Comparison of ENCODE assay signal across 24 mouse cellular contexts in the genomic region with DNA sequence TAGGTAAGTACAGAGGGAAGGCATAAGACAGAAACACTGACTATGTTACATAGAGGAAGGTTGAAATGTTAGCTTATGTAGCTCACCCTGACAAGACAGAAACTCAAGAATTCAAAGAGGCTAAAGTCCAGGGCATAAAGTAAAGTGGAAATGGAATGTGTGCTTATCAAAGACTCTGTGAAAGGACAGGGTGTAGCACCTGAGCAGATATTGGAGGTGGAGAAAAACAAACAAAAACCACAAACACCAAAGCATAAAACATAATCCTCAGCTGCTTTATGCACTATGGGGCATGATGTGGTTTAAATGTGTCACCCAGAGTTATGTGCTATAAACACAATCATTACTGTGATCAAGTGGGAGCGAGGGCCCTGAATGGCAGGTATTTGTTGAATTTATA. TPM values are rescaled to one million over a fixed set of nuclear protein-coding genes. Genes with fewer than 3 reads are reported as not detected.
A peak's percentile ranks its signal among the peaks of the same experiment; 100 is the strongest.
DNase-seq lines count a peak whose midpoint lies in the region; ATAC-seq and TF ChIP-seq lines count a peak whose summit lies in the region.
"Had no signal": no experiment of that assay in that cellular context is flagged by ENCODE, and none has a peak within 500 bp of the region (broad histone marks: within the 10 kb centered on the region; RNA-seq: fewer than 3 reads in every experiment).

No protein-coding gene starts in this region.

- H3K4me2 ChIP-seq in intestine, postnatal 0 days (replicated peaks; ENCODE audit: low read depth): no peak overlapping the region
- no peak overlapping the region for H3K4me2 ChIP-seq in stomach, embryonic 14.5 days (replicated peaks; ENCODE audit: low read depth, low read length)
- H3K4me2 ChIP-seq in stomach, postnatal 0 days (replicated peaks; ENCODE audit: low read depth): no peak overlapping the region
- H3K4me2 ChIP-seq: forebrain, embryonic 13.5 days; heart, embryonic 13.5 days; hindbrain, embryonic 14.5 days had no signal

- no peaks in the 10 kb centered on the region for H3K27me3 ChIP-seq in heart, embryonic 10.5 days (ENCODE audit: insufficient read depth, poor library complexity, severe bottlenecking)
- no peaks in the 10 kb centered on the region for H3K27me3 ChIP-seq in intestine, postnatal 0 days (replicated peaks; ENCODE audit: control insufficient read depth, insufficient read depth, low read length)
- H3K27me3 ChIP-seq in stomach, embryonic 14.5 days (ENCODE audit: control insufficient read depth, insufficient read depth, low read length): no peaks in the 10 kb centered on the region
- H3K27me3 ChIP-seq in stomach, postnatal 0 days (ENCODE audit: control insufficient read depth, insufficient read depth, low read length): no peaks in the 10 kb centered on the region
- H3K27me3 ChIP-seq: forebrain, embryonic 13.5 days; heart, embryonic 13.5 days had no signal

- intact Hi-C loops in left cerebral cortex, postnatal 25 days (cut with DNase I): no loop called here

- no peak overlapping the region for H3K4me3 ChIP-seq in heart, embryonic 10.5 days
- H3K4me3 ChIP-seq in intestine, postnatal 0 days (ENCODE audit: low read depth, low read length): no peak overlapping the region
- H3K4me3 ChIP-seq in stomach, embryonic 14.5 days (ENCODE audit: low read depth, low read length): no peak overlapping the region
- H3K4me3 ChIP-seq in stomach, postnatal 0 days (ENCODE audit: low read depth, low read length): no peak overlapping the region
- H3K4me3 ChIP-seq: forebrain, embryonic 10.5 days; forebrain, embryonic 13.5 days; gastrocnemius, adult 2 months; heart, embryonic 13.5 days had no signal

- ATAC-seq in intestine, postnatal 0 days: peak; percentile 69
- ATAC-seq in stomach, embryonic 14.5 days (ENCODE audit: insufficient number of reproducible peaks, insufficient read depth, low FRiP score, low read depth): peak; percentile 59
- peak; percentile 73 for ATAC-seq in stomach, postnatal 0 days (ENCODE audit: low FRiP score, low TSS enrichment)
- ATAC-seq: activated CD4-positive, CD25-positive, alpha-beta regulatory T cell, adult 4 months; forebrain, embryonic 13.5 days; forebrain, embryonic 16.5 days had no signal

- no peak for TF ChIP-seq CTCF in intestine, postnatal 0 days (IDR thresholded peaks at IDR 0.05; ENCODE audit: low read depth)
- TF ChIP-seq CTCF in stomach, postnatal 0 days (IDR thresholded peaks at IDR 0.05; ENCODE audit: low read depth): no peak

- H3K9ac ChIP-seq in intestine, postnatal 0 days (ENCODE audit: low read depth, low read length): no peak overlapping the region
- H3K9ac ChIP-seq in stomach, embryonic 14.5 days (replicated peaks; ENCODE audit: low read depth, low read length): no peak overlapping the region
- H3K9ac ChIP-seq in stomach, postnatal 0 days (ENCODE audit: low read length): no peak overlapping the region
- H3K9ac ChIP-seq: forebrain, embryonic 13.5 days; heart, embryonic 13.5 days; hindbrain, embryonic 14.5 days had no signal

- H3K4me1 ChIP-seq in heart, embryonic 10.5 days: peaks cover 39% of the 10 kb centered on the region
- no peaks in the 10 kb centered on the region for H3K4me1 ChIP-seq in intestine, postnatal 0 days (replicated peaks; ENCODE audit: control insufficient read depth, insufficient read depth, low read length)
- no peaks in the 10 kb centered on the region for H3K4me1 ChIP-seq in stomach, embryonic 14.5 days (ENCODE audit: control insufficient read depth, insufficient read depth, low read length)
- H3K4me1 ChIP-seq in stomach, postnatal 0 days (replicated peaks; ENCODE audit: control insufficient read depth, insufficient read depth): no peaks in the 10 kb centered on the region

- no peak for TF ChIP-seq EP300 in stomach, postnatal 0 days (optimal IDR thresholded peaks at IDR 0.05)

- DNase-seq in heart, embryonic 10.5 days (ENCODE audit: low spot score): no peak
- DNase-seq in heart, adult 18-20 months: no peak
- DNase-seq in stomach, postnatal 0 days (ENCODE audit: low spot score): no peak
- no peak for DNase-seq in left cerebral cortex, postnatal 25 days (ENCODE audit: low spot score in 2 of 2)
- DNase-seq in thymus, postnatal 14 days: no peak
- no peak for DNase-seq in kidney, postnatal 10 days
- DNase-seq: adrenal gland, adult 8-10 months; adrenal gland, postnatal 25 days; cerebellum, adult 18-20 months; cerebellum, adult 9-10 months; cerebellum, postnatal 14 days; gastrocnemius, adult 2 months; gastrocnemius, postnatal 14 days; heart, adult 11 months; heart, postnatal 14 days; heart, postnatal 4 days had no signal

- no peaks in the 10 kb centered on the region for H3K36me3 ChIP-seq in heart, embryonic 10.5 days
- no peaks in the 10 kb centered on the region for H3K36me3 ChIP-seq in intestine, postnatal 0 days (ENCODE audit: control insufficient read depth, insufficient read depth)
- H3K36me3 ChIP-seq in stomach, embryonic 14.5 days (ENCODE audit: control insufficient read depth, insufficient read depth, low read length): no peaks in the 10 kb centered on the region
- no peaks in the 10 kb centered on the region for H3K36me3 ChIP-seq in stomach, postnatal 0 days (ENCODE audit: control insufficient read depth, insufficient read depth, low read length)
- H3K36me3 ChIP-seq: forebrain, embryonic 10.5 days; heart, embryonic 13.5 days had no signal

- 94% methylated on average over 1 of the region's 1 CpGs for WGBS in heart, embryonic 10.5 days
- WGBS in intestine, postnatal 0 days: 56% methylated on average over 1 of the region's 1 CpGs
- WGBS in stomach, embryonic 14.5 days: 71% methylated on average over 1 of the region's 1 CpGs
- 57% methylated on average over 1 of the region's 1 CpGs for WGBS in stomach, postnatal 0 days

- H3K27ac ChIP-seq in heart, embryonic 10.5 days: peak overlapping the region; percentile 19; the same call in 1 of the 2 replicates
- H3K27ac ChIP-seq in intestine, postnatal 0 days (ENCODE audit: low read depth, low read length): no peak overlapping the region; the same call in 1 of the 2 replicates
- H3K27ac ChIP-seq in stomach, embryonic 14.5 days (ENCODE audit: low read length): no peak overlapping the region
- no peak overlapping the region for H3K27ac ChIP-seq in stomach, postnatal 0 days (replicated peaks)
- H3K27ac ChIP-seq: forebrain, embryonic 10.5 days; forebrain, embryonic 13.5 days; gastrocnemius, adult 2 months; hindbrain, embryonic 14.5 days had no signal

- H3K9me3 ChIP-seq in heart, embryonic 10.5 days: no peaks in the 10 kb centered on the region
- no peaks in the 10 kb centered on the region for H3K9me3 ChIP-seq in intestine, postnatal 0 days (ENCODE audit: control insufficient read depth)
- H3K9me3 ChIP-seq in stomach, embryonic 14.5 days (ENCODE audit: control insufficient read depth, low read depth, low read length): no peaks in the 10 kb centered on the region
- H3K9me3 ChIP-seq in stomach, postnatal 0 days (ENCODE audit: control insufficient read depth, low read length): no peaks in the 10 kb centered on the region
- H3K9me3 ChIP-seq: forebrain, embryonic 10.5 days; forebrain, embryonic 13.5 days; heart, embryonic 13.5 days had no signal

RNA-seq across cellular contexts. Expression of a gene that starts 3.4 kb away (rescaled TPM):
- 0.57 and 2.0 TPM in 2 replicates for polyA plus RNA-seq in heart, embryonic 10.5 days (2016; fragmentation: Nextera tagmentation; extraction: Ambion mirVana)
- total RNA-seq in heart, adult 18-20 months (2021): 1 to 10 TPM; 1.0 to 1.6 TPM
- 44.8 and 47.9 TPM in 2 replicates for polyA plus RNA-seq in intestine, postnatal 0 days (2015; fragmentation: Nextera tagmentation; extraction: Ambion mirVana)
- 1.2 and 1.4 TPM in 2 replicates for polyA plus RNA-seq in stomach, embryonic 14.5 days (2014; fragmentation: Nextera tagmentation; extraction: Ambion mirVana)
- polyA plus RNA-seq in stomach, postnatal 0 days (2015; fragmentation: Nextera tagmentation; extraction: Ambion mirVana): 5.2 and 6.8 TPM in 2 replicates
- under 1 TPM; 0.23 to 0.78 TPM for total RNA-seq in left cerebral cortex, postnatal 25 days (2021)

RNA-seq across cellular contexts. Expression of a gene that starts 22.0 kb away (rescaled TPM):
- 167 and 228 TPM in 2 replicates for polyA plus RNA-seq in heart, embryonic 10.5 days (2016; fragmentation: Nextera tagmentation; extraction: Ambion mirVana)
- 100 to 1,000 TPM; 157 to 161 TPM for total RNA-seq in heart, adult 18-20 months (2021)
- 62.3 and 73.8 TPM in 2 replicates for polyA plus RNA-seq in intestine, postnatal 0 days (2015; fragmentation: Nextera tagmentation; extraction: Ambion mirVana)
- 88.7 and 91.0 TPM in 2 replicates for polyA plus RNA-seq in stomach, embryonic 14.5 days (2014; fragmentation: Nextera tagmentation; extraction: Ambion mirVana)
- polyA plus RNA-seq in stomach, postnatal 0 days (2015; fragmentation: Nextera tagmentation; extraction: Ambion mirVana): 69.9 and 71.0 TPM in 2 replicates
- total RNA-seq in left cerebral cortex, postnatal 25 days (2021): 1 to 10 TPM; 4.0 to 4.2 TPM
